Mouse (Mus musculus) heart, postnatal 4 days (tissue): ENCODE results near the gene Caly. TPM values are rescaled to one million over a fixed set of nuclear protein-coding genes. Genes with fewer than 3 reads are reported as not detected.

Experiments used
- DNase-seq: peaks from one replicate; pipeline ENCODE4 v3.0.0; 2021
- total RNA-seq, 2 experiments: library from RNA; stranded (reverse); gene quantifications; 2 replicates each; pipeline ENCODE4 v1.2.3; 2021

The Caly gene
- total RNA-seq: under 1 TPM in 1 of 2 experiments, not detected in 1; 0.34 TPM

DNA sequence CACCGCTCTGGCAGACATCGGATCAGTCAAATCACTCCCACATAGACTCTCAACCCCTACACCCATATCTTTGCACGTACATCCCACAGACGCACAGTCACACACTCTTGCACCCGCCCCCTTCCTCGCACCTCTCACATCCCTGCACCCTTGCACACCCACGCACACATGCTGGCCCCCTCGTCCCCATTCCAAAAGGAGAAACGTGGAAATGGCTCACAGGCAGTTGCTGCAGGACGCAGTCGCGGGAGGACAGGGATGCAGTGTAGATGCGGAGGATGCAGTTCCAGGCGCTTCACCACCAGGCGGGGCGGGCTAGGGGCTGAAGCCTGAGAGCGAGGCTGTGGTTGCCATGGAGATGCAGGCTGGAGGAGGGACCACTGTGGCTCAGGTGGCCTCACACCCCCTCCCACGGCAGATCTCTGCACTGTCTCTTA is at the start of gene Caly:
TSS of gene Caly (minus strand) at position 307 of the 437 bp plus-strand sequence.
- peak; percentile 44 for DNase-seq

GRCm38 (mm10) chr7:140127911-140128310 is 45.6 kb upstream of the Caly start:
- DNase-seq: no peak

GRCm38 (mm10) chr7:140126934-140127333 is 44.6 kb upstream of the Caly start:
- no peak for DNase-seq

- DNase-seq: no peak
Measured at GRCm38 (mm10) chr7:140126022-140126350, 43.6 kb upstream of the Caly start.

DNA sequence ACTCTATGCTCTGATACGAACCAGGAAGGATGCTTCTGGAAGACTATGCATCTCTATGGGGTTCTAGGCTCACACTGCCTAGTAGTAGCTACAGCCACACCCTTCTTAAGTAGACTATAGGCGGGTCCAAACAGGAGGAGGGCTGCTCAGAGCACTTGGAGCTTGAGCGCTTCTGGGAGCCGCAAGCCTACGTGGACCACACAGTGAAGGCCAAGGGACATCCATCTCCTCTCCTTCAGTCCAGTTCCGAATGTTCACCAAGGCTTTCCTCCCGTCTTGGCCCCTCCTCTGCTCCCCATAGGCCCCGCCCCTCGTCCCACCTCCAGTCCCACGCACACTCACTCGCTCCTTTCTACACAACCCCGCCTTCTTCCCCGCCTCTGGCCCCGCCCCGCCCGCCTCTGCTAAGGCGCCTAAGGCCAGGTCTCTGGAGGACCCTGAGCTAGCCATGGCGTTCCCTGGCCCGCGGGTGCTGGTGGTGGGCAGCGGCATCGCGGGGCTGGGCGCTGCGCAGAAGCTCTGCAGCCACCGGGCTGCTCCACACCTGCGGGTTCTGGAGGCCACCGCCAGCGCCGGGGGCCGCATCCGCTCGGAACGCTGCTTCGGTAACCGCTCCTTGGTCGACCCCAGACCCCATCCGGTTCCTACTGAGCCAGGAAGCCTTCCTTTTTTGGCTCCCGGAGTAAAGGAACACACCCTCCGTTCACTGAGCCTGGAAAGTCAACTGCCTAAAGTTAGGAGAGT is 43.1 kb upstream of the Caly start:
- DNase-seq: peak; percentile 94

DNA sequence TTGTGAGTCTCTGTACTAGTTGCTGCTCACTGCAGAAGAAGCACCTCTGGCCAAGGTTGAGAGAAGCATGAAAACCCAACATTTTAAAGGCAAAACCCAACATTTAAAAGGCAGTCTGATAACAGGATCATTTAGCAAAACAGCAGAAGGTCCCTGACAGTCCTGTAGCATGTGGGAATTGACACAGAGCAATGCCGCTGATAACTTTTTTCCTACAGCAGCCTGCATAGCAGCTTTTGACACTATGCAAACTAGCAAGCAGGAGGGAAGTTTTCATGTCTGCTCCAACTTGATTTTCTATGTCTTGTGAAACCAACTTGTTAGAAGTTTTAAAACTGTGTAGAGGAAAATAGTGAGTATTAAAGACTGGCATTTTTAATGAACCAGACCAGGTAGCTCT is 42.0 kb upstream of the Caly start:
- no peak for DNase-seq

GRCm38 (mm10) chr7:140122765-140123164 is 40.4 kb upstream of the Caly start:
- no peak for DNase-seq

GRCm38 (mm10) chr7:140121338-140121910 is 39.1 kb upstream of the Caly start:
- no peak for DNase-seq

GRCm38 (mm10) chr7:140120484-140120883 is 38.1 kb upstream of the Caly start:
- DNase-seq: no peak

GRCm38 (mm10) chr7:140116329-140117054 is 34.1 kb upstream of the Caly start, which contains the start of gene Echs1:
TSS of gene Echs1 (minus strand) at chr7:140116476.
- peak; percentile 91 for DNase-seq

- DNase-seq: peak; percentile 68
Measured at GRCm38 (mm10) chr7:140115583-140116328, 33.4 kb upstream of the Caly start, which contains the start of gene Paox. TSS of gene Paox (plus strand) at chr7:140115799.

GRCm38 (mm10) chr7:140111943-140112342 is 29.6 kb upstream of the Caly start:
- no peak for DNase-seq

DNA sequence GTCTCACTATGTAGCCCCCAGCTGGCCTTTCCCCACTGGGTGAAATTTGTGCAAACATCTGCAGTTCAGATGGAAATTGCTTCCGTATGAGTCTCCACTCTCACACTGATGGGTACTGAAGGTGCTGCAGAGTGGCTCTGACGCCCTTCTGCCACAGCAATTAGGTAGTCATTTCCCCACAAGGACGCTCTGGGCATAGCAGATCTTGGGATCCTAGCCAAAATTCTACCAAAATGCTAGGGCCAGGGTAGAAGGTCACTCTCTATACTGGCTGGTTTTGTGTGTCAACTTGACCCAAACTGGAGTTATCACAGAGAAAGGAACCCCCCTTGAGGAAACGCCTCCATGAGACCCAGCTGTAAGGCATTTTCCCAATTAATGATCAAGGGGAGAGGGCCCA is 21.7 kb upstream of the Caly start:
- no peak for DNase-seq

DNA sequence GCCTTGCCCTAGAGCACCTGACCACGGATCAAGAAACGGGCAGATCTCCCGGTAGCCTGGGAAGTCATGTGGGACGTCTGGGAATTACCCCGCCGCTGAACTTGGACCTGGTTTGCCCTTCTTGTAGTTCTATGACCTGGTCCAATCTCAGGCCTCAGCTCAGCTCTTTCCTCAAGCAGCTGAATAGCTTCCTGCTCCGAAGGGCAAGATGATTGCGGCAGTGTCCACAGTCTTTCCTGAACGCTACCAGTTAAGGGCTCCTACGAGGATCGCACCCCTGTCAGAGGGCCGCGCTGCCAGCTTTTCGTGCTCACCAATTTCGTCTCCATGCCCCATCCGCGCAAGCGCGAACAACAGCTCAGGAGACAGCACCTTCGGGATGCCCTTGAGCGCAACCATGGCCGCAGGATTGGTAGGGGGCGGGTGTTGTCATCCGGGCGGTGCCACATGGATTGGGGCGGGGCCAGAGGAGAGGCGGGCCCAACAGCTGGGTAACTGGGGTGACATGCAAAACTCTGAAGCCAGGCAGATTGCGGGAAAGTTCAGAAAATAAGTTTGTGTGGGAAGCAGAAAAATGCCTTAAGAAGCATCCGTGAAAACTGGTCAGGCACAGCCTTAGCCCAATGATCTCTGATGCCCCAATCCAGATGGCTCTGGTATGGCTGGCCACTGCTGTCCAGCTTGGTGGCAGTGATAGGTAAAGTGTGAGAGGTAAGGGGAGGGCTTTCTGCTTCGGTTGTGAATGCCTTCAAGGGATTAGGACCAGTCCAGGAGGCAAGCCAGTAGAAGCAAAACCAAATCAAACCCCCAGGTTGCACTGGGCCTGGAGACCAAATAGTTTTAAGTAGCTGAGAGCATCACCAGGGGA is 19.9 kb upstream of the Caly start, which contains the start of gene Fuom:
TSS of gene Fuom (minus strand) at position 449 of the 868 bp plus-strand sequence.
- DNase-seq: peak; percentile 91

- no peak for DNase-seq
Measured at GRCm38 (mm10) chr7:140101498-140101897, 19.1 kb upstream of the Caly start.

- DNase-seq: no peak
Measured at GRCm38 (mm10) chr7:140098466-140098865, 16.1 kb upstream of the Caly start.

DNA sequence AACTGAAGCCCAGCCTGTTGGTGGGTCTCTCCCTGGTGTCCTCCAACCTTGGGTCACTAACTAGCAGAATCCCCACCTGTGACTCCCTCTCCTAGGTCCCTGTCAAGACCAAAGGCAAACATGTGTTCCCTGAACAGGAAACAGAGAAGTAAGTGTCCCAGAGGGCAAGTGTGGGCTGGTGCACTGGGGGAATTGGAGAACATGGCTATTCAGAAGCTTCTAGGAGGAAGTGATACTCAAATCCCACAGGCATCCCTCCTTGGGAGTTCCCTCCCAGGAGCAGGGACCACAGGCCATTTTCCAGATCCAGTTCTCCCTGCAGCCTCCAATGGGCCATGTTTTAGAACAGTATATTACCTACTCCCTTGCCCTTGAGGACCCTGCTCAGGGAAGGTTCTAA is 13.7 kb upstream of the Caly start:
- no peak for DNase-seq

DNA sequence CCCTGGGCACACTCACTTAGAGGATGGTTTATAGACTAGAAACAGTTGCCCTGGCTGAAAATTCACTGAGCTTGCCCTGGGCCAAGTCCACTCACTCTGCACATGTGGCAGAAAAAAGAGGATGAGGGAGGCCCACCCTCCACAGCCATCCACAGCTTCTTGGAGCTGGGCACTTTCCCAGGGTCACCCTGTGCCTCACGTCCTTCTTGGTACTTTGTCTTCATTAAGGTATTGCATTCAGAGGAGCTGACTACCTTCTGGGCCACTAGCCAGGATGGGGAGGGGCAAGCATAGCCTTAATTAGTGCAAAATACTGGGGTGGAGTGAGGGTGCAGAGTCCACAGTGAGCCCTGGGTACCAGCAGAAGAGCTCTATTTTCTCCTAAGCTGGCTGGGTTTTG is 13.2 kb upstream of the Caly start:
- no peak for DNase-seq

- no peak for DNase-seq
Measured at GRCm38 (mm10) chr7:140094954-140095353, 12.6 kb upstream of the Caly start.

GRCm38 (mm10) chr7:140092924-140093528 is 10.7 kb upstream of the Caly start, which contains the start of gene Prap1:
TSS of gene Prap1 (plus strand) at chr7:140093395.
- DNase-seq: no peak

DNA sequence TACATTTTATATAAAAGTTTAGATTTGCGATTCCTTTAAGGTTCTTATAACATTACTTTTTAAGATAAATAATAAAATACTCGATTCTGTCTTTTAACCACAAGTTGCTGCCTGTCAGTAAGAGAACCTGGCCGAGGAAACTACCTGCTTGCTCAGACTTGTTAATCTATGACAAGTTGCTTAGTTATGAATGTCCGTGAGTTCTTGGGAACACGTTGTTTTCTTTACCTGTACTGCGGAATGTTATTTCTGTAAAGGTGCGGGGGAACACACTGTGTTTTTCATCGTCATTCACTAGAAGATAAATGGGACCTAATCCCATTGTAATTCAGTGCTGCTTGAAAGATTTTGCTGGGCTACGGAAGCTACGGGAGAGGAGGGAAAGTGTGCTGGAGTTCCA is 8.3 kb upstream of the Caly start:
- DNase-seq: no peak
